Mouse (Mus musculus): ENCODE data around the gene Pou5f2. TPM values are rescaled to one million over a fixed set of nuclear protein-coding genes. Genes with fewer than 3 reads are reported as not detected.
A peak's percentile ranks its signal among the peaks of the same experiment; 100 is the strongest.

Gene Pou5f2
- 1.5 TPM in 2 replicates for polyA plus RNA-seq (2016; fragmentation: Nextera tagmentation; extraction: Ambion mirVana)

DNA sequence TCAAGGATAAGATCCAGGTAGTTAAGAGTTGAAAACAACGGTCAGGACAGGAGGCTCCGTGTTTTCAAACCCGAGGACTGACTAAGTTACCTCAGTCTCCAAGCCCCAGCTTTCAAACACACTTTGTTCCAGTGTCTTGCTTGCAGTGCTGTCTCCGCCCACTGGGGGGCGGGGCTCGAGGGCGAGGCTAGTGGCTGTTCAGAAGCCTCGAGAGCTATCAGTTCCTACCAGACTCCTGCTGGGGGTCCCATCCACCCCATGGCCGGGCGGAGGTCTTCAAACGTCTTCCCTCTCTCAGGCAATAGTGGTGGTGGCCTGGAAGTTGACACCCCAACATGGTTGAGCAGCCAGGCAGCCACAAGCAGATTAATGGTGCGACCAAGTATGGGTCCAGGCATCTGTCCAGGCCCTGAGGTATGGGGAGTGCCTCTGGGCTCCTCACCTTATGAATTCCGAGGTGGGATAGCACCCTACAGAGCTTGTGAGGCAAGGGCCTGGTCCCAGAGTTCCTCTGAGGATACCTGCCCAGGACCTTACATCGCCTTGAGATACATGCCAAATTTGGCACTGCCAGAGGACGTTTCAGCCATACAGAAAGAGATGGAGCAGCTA lies at the start of gene Pou5f2:
Gene Pou5f2, plus strand, starts transcription at position 220 of the 612 bp plus-strand sequence.
- no peak within 1 kb of the TSS for H3K4me3 ChIP-seq
- WGBS: 55% methylated on average over 15 of the region's 15 CpGs
- H3K27me3 ChIP-seq: no peaks in the 10 kb centered on the region
- no peaks in the 10 kb centered on the region for H3K9me3 ChIP-seq (replicated peaks)
- H3K27ac ChIP-seq: no peak within 1 kb of the TSS
- no peak within 1 kb of the TSS for H3K4me2 ChIP-seq (replicated peaks)
- no peak within 1 kb of the TSS for H3K9ac ChIP-seq
- no peak for ATAC-seq (ENCODE audit: low FRiP score)
- H3K36me3 ChIP-seq: no peaks in the 10 kb centered on the region
- H3K4me1 ChIP-seq: no peaks in the 10 kb centered on the region

DNA sequence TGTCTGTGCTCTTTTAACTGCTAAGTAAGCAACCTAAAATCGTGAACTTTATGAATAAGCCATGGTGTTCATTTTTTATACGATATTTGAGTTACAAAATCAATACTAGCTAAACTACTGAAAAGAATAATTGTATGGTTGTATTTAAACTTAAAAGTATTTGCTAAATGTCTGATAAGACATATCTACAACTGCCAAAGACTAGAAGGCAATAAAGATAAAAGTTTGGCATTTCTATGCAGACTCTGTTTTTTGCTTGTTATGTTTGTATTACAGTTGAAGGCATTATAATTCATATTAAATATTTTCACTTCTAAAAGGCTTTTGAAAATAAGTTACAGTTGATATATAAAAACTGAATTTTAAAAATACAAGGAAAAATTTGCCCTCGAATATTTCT lies 48.5 kb upstream of the Pou5f2 start:
- no peaks in the 10 kb centered on the region for H3K27me3 ChIP-seq
- H3K4me2 ChIP-seq (replicated peaks): no peak overlapping the region
- no peaks in the 10 kb centered on the region for H3K4me1 ChIP-seq
- H3K4me3 ChIP-seq: no peak overlapping the region
- ATAC-seq (ENCODE audit: low FRiP score): no peak
- no peak overlapping the region for H3K9ac ChIP-seq
- no peaks in the 10 kb centered on the region for H3K9me3 ChIP-seq (replicated peaks)
- no peaks in the 10 kb centered on the region for H3K36me3 ChIP-seq
- WGBS: 86% methylated on average over 3 of the region's 3 CpGs
- no peak overlapping the region for H3K27ac ChIP-seq

DNA sequence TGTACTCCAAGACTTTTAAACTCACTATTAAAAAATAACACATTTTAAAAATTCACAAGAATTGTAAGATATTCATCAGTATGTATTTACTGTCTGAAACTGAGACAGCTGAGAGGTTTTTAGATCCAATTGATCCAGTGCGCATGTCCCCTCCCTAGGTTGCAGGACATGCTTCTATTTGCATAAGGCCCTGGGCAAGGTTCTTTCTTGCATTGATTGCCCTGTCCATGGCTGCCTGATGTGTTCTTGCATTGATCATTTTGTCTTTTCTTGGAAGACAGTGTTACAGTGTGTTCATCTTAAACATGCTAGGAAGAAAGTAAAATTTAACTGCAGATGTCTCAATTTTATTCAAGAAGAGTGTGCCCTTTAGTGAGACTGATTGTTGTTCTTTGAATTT lies 47.6 kb upstream of the Pou5f2 start:
- Histone ChIP-seq H3K9me3 (replicated peaks) (no peaks in the 10 kb centered on the region), H3K27ac (no peak overlapping the region), H3K4me1 (no peaks in the 10 kb centered on the region; the same call in 1 of the 2 replicates), H3K27me3 (no peaks in the 10 kb centered on the region), H3K4me3 (no peak overlapping the region), H3K36me3 (no peaks in the 10 kb centered on the region), H3K9ac (no peak overlapping the region), H3K4me2 (replicated peaks) (no peak overlapping the region)
- 42% methylated on average over 1 of the region's 1 CpGs for WGBS
- no peak for ATAC-seq (ENCODE audit: low FRiP score)

DNA sequence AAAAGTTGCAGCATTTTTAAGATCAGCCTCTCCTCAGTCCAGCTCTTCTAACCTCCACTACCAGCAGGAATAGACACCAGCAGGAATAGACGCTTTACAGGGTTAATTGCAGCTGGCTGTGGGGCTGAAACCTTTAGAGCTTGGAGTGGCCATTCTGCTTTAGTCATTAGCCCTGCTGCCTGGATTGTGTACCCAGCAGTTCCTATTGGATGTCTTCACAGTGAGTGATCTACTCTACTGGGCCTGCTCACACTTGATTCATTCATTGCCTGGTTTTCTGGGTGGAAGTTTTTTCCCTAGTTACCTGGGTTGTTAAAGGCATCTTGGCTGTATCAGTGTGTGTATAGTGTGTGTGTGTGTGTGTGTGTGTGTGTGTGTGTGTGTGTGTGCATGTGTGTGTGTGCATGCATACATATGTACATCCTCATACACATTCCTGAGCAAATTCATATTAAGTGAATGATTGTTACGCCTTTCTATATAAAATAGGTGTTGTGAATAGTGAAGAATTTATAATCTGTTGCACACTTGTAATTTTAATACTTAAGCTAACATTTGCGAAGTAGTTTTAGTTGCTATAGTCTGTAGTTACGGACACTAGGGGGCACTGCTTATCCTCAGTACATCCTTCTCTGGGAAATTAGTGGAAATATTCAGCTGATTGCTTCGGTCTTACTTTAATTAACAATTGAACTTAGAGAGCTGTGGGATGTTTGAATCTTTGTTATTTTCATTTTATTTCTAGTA lies 42.4 kb upstream of the Pou5f2 start:
- Histone ChIP-seq H3K9me3 (replicated peaks) (no peaks in the 10 kb centered on the region), H3K36me3 (no peaks in the 10 kb centered on the region), H3K9ac (no peak overlapping the region), H3K27ac (no peak overlapping the region), H3K4me1 (no peaks in the 10 kb centered on the region; the same call in 1 of the 2 replicates), H3K27me3 (no peaks in the 10 kb centered on the region), H3K4me3 (no peak overlapping the region), H3K4me2 (replicated peaks) (no peak overlapping the region)
- 24% methylated on average over 5 of the region's 5 CpGs for WGBS
- peak; percentile 74 for ATAC-seq (ENCODE audit: low FRiP score)

DNA sequence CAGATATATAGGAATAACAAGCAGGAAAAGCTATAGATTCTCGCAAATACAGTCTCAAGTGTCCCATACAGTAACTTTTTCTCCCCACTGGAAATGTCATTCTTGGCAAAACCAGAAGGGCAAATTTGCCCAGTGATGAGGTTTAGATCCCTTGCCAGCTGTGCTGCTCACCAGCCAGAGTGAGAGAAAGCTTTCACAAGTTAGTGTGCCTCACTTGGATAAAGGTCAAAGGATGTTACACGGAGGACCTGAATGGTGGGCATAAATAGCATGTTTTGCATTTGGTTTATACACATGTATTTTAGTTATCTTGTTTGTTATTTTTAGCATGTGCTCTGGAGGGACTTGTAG lies 41.9 kb upstream of the Pou5f2 start:
- H3K4me2 ChIP-seq (replicated peaks): no peak overlapping the region
- 0 out of 2 replicates have a peak, but pooled peaks have one; percentile 37 for ATAC-seq (ENCODE audit: low FRiP score)
- no peaks in the 10 kb centered on the region for H3K9me3 ChIP-seq (replicated peaks)
- H3K9ac ChIP-seq: no peak overlapping the region
- no peaks in the 10 kb centered on the region for H3K36me3 ChIP-seq
- H3K27me3 ChIP-seq: no peaks in the 10 kb centered on the region
- no peak overlapping the region for H3K27ac ChIP-seq
- H3K4me3 ChIP-seq: no peak overlapping the region
- 66% methylated on average over 2 of the region's 2 CpGs for WGBS
- no peaks in the 10 kb centered on the region; the same call in 1 of the 2 replicates for H3K4me1 ChIP-seq

DNA sequence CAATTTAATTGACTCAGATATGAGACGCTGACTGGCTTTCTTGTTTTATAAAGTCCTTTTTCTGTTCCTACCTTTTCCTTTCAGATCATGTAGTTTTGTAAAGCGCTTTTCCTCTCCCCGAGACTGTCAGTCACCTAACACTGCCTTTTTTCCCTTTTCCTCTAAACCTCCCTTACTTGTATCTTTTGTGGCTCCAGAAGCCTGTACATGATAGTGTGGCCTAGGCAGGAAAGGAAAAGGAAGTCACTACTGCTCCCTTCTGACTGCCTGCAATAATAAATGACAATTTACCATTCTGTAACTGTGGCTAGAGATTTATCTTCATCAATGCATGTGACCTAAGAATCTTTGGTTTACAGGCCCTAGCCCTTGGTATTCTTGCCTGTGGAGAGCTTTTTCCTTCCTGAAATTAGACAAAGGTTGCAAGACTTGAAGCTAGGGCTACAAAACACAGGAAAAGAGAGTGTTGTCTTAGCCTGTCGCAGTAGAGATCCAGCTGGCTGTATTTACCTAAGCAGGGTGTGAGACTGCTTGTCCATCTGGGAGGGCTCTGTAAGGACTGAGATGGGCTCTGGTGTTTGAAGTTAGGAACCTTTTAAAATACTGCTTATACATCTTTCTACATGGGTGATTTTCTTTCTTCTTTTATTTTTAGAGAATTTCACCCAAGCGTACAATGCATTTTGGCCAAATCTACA lies 33.4 kb upstream of the Pou5f2 start:
- H3K9ac ChIP-seq: no peak overlapping the region
- no peak for ATAC-seq (ENCODE audit: low FRiP score)
- H3K27me3 ChIP-seq: no peaks in the 10 kb centered on the region
- H3K27ac ChIP-seq: no peak overlapping the region
- H3K9me3 ChIP-seq (replicated peaks): no peaks in the 10 kb centered on the region
- H3K4me1 ChIP-seq: peaks cover 4% of the 10 kb centered on the region; the same call in 1 of the 2 replicates
- 82% methylated on average over 5 of the region's 5 CpGs for WGBS
- no peak overlapping the region for H3K4me2 ChIP-seq (replicated peaks)
- no peaks in the 10 kb centered on the region for H3K36me3 ChIP-seq
- H3K4me3 ChIP-seq: no peak overlapping the region

DNA sequence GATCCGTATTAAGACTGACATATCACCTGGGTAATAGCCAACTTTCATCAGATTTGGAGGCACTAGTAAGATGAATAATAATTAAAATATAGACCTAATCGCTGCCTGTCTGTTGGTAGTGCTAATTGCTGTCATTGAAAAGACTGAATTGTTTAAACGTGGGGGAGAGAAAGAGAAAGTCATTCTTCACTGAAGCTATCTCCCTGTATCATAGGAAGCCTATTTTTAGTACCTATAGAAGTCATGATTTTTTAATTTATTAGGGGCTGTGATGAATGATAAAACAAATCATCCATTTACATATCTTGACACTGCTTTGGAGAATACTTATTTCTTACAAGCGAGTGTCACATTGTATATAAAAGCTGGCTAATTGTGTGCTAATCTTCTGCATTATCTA lies 20.1 kb upstream of the Pou5f2 start:
- 56% methylated on average over 4 of the region's 4 CpGs for WGBS
- H3K4me2 ChIP-seq (replicated peaks): no peak overlapping the region
- H3K9me3 ChIP-seq (replicated peaks): no peaks in the 10 kb centered on the region
- H3K9ac ChIP-seq: no peak overlapping the region
- no peaks in the 10 kb centered on the region for H3K27me3 ChIP-seq
- no peak overlapping the region for H3K27ac ChIP-seq
- H3K4me1 ChIP-seq: peaks cover 5% of the 10 kb centered on the region
- no peaks in the 10 kb centered on the region for H3K36me3 ChIP-seq
- ATAC-seq (ENCODE audit: low FRiP score): no peak
- no peak overlapping the region for H3K4me3 ChIP-seq

DNA sequence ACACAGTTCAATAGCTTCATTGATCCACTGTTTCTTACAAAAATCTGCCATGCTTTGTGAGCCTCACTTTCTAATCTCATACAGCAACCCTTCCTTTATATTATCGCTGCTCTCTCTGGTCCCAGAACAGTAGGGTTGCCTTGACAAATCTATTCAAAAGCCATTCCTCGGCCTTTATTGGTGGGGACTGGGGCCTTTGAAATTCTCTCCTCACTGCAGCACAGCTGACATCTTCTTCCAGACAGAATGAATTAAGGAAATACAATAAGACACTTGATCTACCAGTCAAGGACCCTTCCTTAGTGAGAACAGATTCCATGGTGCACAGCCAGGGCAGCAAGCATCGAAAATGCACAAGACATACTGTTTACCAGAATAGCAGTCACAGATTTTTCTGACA lies 19.4 kb upstream of the Pou5f2 start:
- Histone ChIP-seq H3K36me3 (no peaks in the 10 kb centered on the region), H3K27me3 (no peaks in the 10 kb centered on the region), H3K4me1 (peaks cover 5% of the 10 kb centered on the region), H3K27ac (peak overlapping the region; percentile 64), H3K9ac (no peak overlapping the region), H3K4me2 (replicated peaks) (no peak overlapping the region), H3K4me3 (no peak overlapping the region), H3K9me3 (replicated peaks) (no peaks in the 10 kb centered on the region)
- WGBS: 15% methylated on average over 3 of the region's 3 CpGs
- ATAC-seq (ENCODE audit: low FRiP score): peak; percentile 92

DNA sequence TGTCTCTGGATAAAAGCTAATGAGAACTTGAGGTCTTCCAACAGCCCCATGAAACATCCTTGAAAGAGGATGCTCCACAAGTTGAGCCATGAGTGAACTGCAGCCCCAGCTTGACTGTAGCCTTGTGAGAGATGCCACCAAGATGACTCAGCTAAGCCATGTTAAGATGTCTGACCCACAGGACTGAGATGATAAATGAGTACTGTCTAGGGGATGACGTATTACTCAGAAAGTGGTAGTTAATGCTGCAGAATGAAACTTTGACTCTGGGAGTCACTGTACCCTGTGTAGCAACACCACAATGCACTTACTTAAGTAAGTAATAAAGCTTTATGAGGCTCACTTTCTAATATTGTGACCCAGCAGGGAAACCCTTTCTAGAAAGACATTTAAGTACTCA lies 14.5 kb upstream of the Pou5f2 start:
- Histone ChIP-seq H3K36me3 (no peaks in the 10 kb centered on the region), H3K4me2 (replicated peaks) (no peak overlapping the region), H3K27ac (no peak overlapping the region), H3K4me1 (peaks cover 4% of the 10 kb centered on the region), H3K27me3 (no peaks in the 10 kb centered on the region), H3K9ac (no peak overlapping the region), H3K4me3 (no peak overlapping the region), H3K9me3 (replicated peaks) (no peaks in the 10 kb centered on the region)
- no peak for ATAC-seq (ENCODE audit: low FRiP score)
- WGBS: 92% methylated on average over 1 of the region's 1 CpGs

DNA sequence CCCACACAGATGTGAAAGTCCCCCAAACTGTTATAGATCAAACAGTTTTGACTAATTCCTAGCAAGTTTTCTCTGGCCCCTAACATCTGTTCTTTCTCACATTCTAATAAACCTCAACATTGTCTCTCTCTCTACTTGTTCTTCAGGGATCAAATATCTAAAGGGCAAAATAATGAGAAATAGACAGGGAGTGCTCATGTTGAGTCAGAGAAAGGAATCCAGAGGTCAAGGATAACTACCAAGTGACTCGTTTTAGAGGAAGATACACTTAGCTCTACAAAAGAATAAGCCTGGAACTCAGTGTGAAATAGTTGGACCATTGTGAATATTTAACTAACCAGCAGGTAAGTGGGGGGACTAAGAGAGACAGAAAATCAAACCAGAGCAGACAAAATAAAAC lies 8.1 kb downstream of the Pou5f2 start:
- Histone ChIP-seq H3K4me2 (replicated peaks) (no peak overlapping the region), H3K36me3 (no peaks in the 10 kb centered on the region), H3K27ac (no peak overlapping the region), H3K9ac (no peak overlapping the region), H3K9me3 (replicated peaks) (no peaks in the 10 kb centered on the region), H3K27me3 (no peaks in the 10 kb centered on the region), H3K4me1 (no peaks in the 10 kb centered on the region), H3K4me3 (no peak overlapping the region)
- 51% methylated on average over 1 of the region's 1 CpGs for WGBS
- no peak for ATAC-seq (ENCODE audit: low FRiP score)

DNA sequence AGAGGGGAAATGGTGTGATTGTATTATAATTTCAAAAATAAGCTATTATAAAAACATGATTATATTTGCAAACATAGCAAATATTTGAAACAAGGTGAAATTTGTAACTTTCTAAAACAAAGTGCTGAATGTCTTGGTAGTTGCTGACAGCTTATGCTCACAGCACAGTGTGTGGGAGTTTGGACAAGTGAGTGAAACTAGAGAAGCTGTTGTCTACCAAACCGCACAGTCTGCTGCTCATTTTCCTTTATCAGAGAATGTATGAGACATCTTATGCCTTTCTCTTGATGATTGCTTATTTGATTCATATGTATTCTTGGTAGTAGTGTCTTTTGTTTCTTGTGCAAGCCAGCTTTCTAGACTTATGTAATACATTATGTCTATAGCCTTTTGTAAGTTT lies 12.5 kb downstream of the Pou5f2 start:
- Histone ChIP-seq H3K4me3 (no peak overlapping the region), H3K27ac (no peak overlapping the region), H3K9me3 (replicated peaks) (no peaks in the 10 kb centered on the region), H3K4me2 (replicated peaks) (no peak overlapping the region), H3K27me3 (no peaks in the 10 kb centered on the region), H3K4me1 (no peaks in the 10 kb centered on the region), H3K36me3 (no peaks in the 10 kb centered on the region), H3K9ac (no peak overlapping the region)
- WGBS: 60% methylated on average over 1 of the region's 1 CpGs
- no peak for ATAC-seq (ENCODE audit: low FRiP score)

DNA sequence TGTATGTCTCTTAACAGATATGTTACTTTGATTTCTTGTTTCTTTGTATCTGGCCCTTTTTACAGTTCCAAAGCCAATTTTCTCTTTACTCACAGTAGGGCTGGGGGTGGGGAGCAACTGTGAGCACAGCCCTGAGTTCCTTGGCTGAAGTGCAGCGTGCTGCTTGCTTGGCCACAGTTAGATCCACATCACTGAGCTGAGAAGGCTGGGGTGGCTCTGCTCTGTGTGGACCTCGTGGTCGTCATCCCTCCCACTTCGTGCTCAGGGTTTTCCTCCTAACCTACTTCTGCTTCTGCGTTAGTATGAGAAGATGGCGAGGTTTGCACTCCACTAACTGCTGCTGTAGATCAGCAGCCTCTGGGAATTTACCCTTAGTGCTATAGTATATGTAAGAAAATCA lies 18.5 kb downstream of the Pou5f2 start:
- Histone ChIP-seq H3K4me2 (replicated peaks) (no peak overlapping the region), H3K9me3 (replicated peaks) (no peaks in the 10 kb centered on the region), H3K4me3 (no peak overlapping the region), H3K4me1 (no peaks in the 10 kb centered on the region), H3K9ac (no peak overlapping the region), H3K36me3 (no peaks in the 10 kb centered on the region), H3K27me3 (no peaks in the 10 kb centered on the region), H3K27ac (no peak overlapping the region)
- ATAC-seq (ENCODE audit: low FRiP score): no peak
- 74% methylated on average over 6 of the region's 6 CpGs for WGBS

All from hindbrain, embryonic 12.5 days (tissue).